Mouse (Mus musculus): ENCODE data around the gene Tesmin. TPM values are rescaled to one million over a fixed set of nuclear protein-coding genes. Genes with fewer than 3 reads are reported as not detected.

Tesmin gene
- polyA plus RNA-seq, 1 experiment: not detected

- 86% methylated on average over 5 of the region's 5 CpGs for WGBS
- no peak overlapping the region for H3K4me3 ChIP-seq (replicated peaks; ENCODE audit: control insufficient read depth, low read depth, low read length)
- no peak overlapping the region for H3K27ac ChIP-seq (ENCODE audit: control insufficient read depth, insufficient read depth, low read depth, low read length, poor library complexity)
- no peaks in the 10 kb centered on the region for H3K4me1 ChIP-seq (ENCODE audit: control insufficient read depth, insufficient read depth, low read length)
- TF ChIP-seq CTCF (IDR thresholded peaks at IDR 0.05; ENCODE audit: control insufficient read depth, insufficient read depth, low read length): no peak
- TF ChIP-seq POLR2A (IDR thresholded peaks at IDR 0.05; ENCODE audit: borderline replicate concordance, control insufficient read depth, low read depth, low read length): no peak
Observed at GRCm38 (mm10) chr19:3356516-3356915, 32.1 kb upstream of the Tesmin start.

- H3K4me3 ChIP-seq (replicated peaks; ENCODE audit: control insufficient read depth, low read depth, low read length): no peak overlapping the region
- no peaks in the 10 kb centered on the region for H3K4me1 ChIP-seq (ENCODE audit: control insufficient read depth, insufficient read depth, low read length)
- WGBS: 87% methylated on average over 4 of the region's 4 CpGs
- TF ChIP-seq POLR2A (IDR thresholded peaks at IDR 0.05; ENCODE audit: borderline replicate concordance, control insufficient read depth, low read depth, low read length) (no peak), CTCF (IDR thresholded peaks at IDR 0.05; ENCODE audit: control insufficient read depth, insufficient read depth, low read length) (peak; percentile 14; the same call in 1 of the 2 replicates)
- H3K27ac ChIP-seq (ENCODE audit: control insufficient read depth, insufficient read depth, low read depth, low read length, poor library complexity): no peak overlapping the region
Observed at GRCm38 (mm10) chr19:3357620-3358019, 31.0 kb upstream of the Tesmin start.

- Histone ChIP-seq H3K27ac (ENCODE audit: control insufficient read depth, insufficient read depth, low read depth, low read length, poor library complexity) (peak overlapping the region; percentile 31), H3K4me1 (ENCODE audit: control insufficient read depth, insufficient read depth, low read length) (no peaks in the 10 kb centered on the region), H3K4me3 (replicated peaks; ENCODE audit: control insufficient read depth, low read depth, low read length) (peak overlapping the region; percentile 10)
- WGBS: 12% methylated on average over 13 of the region's 13 CpGs
- TF ChIP-seq CTCF (IDR thresholded peaks at IDR 0.05; ENCODE audit: control insufficient read depth, insufficient read depth, low read length): no peak
Observed at GRCm38 (mm10) chr19:3359841-3360588, 28.6 kb upstream of the Tesmin start.

- no peaks in the 10 kb centered on the region for H3K4me1 ChIP-seq (ENCODE audit: control insufficient read depth, insufficient read depth, low read length)
- no peak overlapping the region for H3K4me3 ChIP-seq (replicated peaks; ENCODE audit: control insufficient read depth, low read depth, low read length)
- no peak overlapping the region for H3K27ac ChIP-seq (ENCODE audit: control insufficient read depth, insufficient read depth, low read depth, low read length, poor library complexity)
- no peak for TF ChIP-seq POLR2A (IDR thresholded peaks at IDR 0.05; ENCODE audit: borderline replicate concordance, control insufficient read depth, low read depth, low read length)
- no peak for TF ChIP-seq CTCF (IDR thresholded peaks at IDR 0.05; ENCODE audit: control insufficient read depth, insufficient read depth, low read length)
- 95% methylated on average over 4 of the region's 4 CpGs for WGBS
Observed at GRCm38 (mm10) chr19:3363510-3363909, 25.1 kb upstream of the Tesmin start.

GRCm38 (mm10) chr19:3365089-3365488, 23.6 kb upstream of the Tesmin start:
- Histone ChIP-seq H3K4me1 (ENCODE audit: control insufficient read depth, insufficient read depth, low read length) (no peaks in the 10 kb centered on the region), H3K4me3 (replicated peaks; ENCODE audit: control insufficient read depth, low read depth, low read length) (no peak overlapping the region), H3K27ac (ENCODE audit: control insufficient read depth, insufficient read depth, low read depth, low read length, poor library complexity) (no peak overlapping the region)
- TF ChIP-seq CTCF (IDR thresholded peaks at IDR 0.05; ENCODE audit: control insufficient read depth, insufficient read depth, low read length): no peak
- TF ChIP-seq POLR2A (IDR thresholded peaks at IDR 0.05; ENCODE audit: borderline replicate concordance, control insufficient read depth, low read depth, low read length): no peak
- WGBS: 91% methylated on average over 3 of the region's 3 CpGs

- WGBS: 93% methylated on average over 3 of the region's 3 CpGs
- no peak for TF ChIP-seq CTCF (IDR thresholded peaks at IDR 0.05; ENCODE audit: control insufficient read depth, insufficient read depth, low read length)
- no peak for TF ChIP-seq POLR2A (IDR thresholded peaks at IDR 0.05; ENCODE audit: borderline replicate concordance, control insufficient read depth, low read depth, low read length)
- no peak overlapping the region for H3K4me3 ChIP-seq (replicated peaks; ENCODE audit: control insufficient read depth, low read depth, low read length)
- H3K27ac ChIP-seq (ENCODE audit: control insufficient read depth, insufficient read depth, low read depth, low read length, poor library complexity): no peak overlapping the region
- H3K4me1 ChIP-seq (ENCODE audit: control insufficient read depth, insufficient read depth, low read length): no peaks in the 10 kb centered on the region
Observed at GRCm38 (mm10) chr19:3368276-3368675, 20.4 kb upstream of the Tesmin start.

- no peak for TF ChIP-seq POLR2A (IDR thresholded peaks at IDR 0.05; ENCODE audit: borderline replicate concordance, control insufficient read depth, low read depth, low read length)
- TF ChIP-seq CTCF (IDR thresholded peaks at IDR 0.05; ENCODE audit: control insufficient read depth, insufficient read depth, low read length): no peak
- WGBS: 92% methylated on average over 12 of the region's 12 CpGs
- no peak overlapping the region for H3K27ac ChIP-seq (ENCODE audit: control insufficient read depth, insufficient read depth, low read depth, low read length, poor library complexity)
- H3K4me1 ChIP-seq (ENCODE audit: control insufficient read depth, insufficient read depth, low read length): peaks cover 10% of the 10 kb centered on the region
- no peak overlapping the region for H3K4me3 ChIP-seq (replicated peaks; ENCODE audit: control insufficient read depth, low read depth, low read length)
Observed at GRCm38 (mm10) chr19:3373380-3373779, 15.3 kb upstream of the Tesmin start.

GRCm38 (mm10) chr19:3374028-3374427, 14.6 kb upstream of the Tesmin start:
- Histone ChIP-seq H3K4me3 (replicated peaks; ENCODE audit: control insufficient read depth, low read depth, low read length) (no peak overlapping the region), H3K4me1 (ENCODE audit: control insufficient read depth, insufficient read depth, low read length) (peaks cover 13% of the 10 kb centered on the region), H3K27ac (ENCODE audit: control insufficient read depth, insufficient read depth, low read depth, low read length, poor library complexity) (no peak overlapping the region)
- 77% methylated on average over 2 of the region's 2 CpGs for WGBS
- TF ChIP-seq CTCF (IDR thresholded peaks at IDR 0.05; ENCODE audit: control insufficient read depth, insufficient read depth, low read length) (no peak), POLR2A (IDR thresholded peaks at IDR 0.05; ENCODE audit: borderline replicate concordance, control insufficient read depth, low read depth, low read length) (no peak)

All from bone marrow, adult 2 months (tissue).